Mouse (Mus musculus) lung, adult 2 months (tissue): ENCODE results near the gene Kcnn3. TPM values are rescaled to one million over a fixed set of nuclear protein-coding genes. Genes with fewer than 3 reads are reported as not detected.
A peak's percentile ranks its signal among the peaks of the same experiment; 100 is the strongest.

ENCODE experiments used
- DNase-seq: peaks from one replicate; pipeline ENCODE4 v3.0.0; 2022
- H3K4me1 ChIP-seq: fragments of 200-500 bp; 2 replicates; pipeline ENCODE4 v1.6.1; 2011; ENCODE audit warnings: low read length; ENCODE audit not compliant: control insufficient read depth, insufficient read depth
- H3K4me3 ChIP-seq: fragments of 200-500 bp; replicated peaks from 2 replicates; pipeline ENCODE3; 2011; ENCODE audit warnings: low read depth, mild to moderate bottlenecking, control low read depth, low read length; ENCODE audit errors: extremely low read depth
- CTCF ChIP-seq: fragments of 200-500 bp; IDR thresholded peaks from 2 replicates; pipeline ENCODE4 v1.5.1; 2011; ENCODE audit warnings: mild to moderate bottlenecking, low read length, control low read depth; ENCODE audit not compliant: insufficient read depth
- POLR2A ChIP-seq: fragments of 200-500 bp; IDR thresholded peaks from 2 replicates; pipeline ENCODE4 v1.6.1; 2011; ENCODE audit warnings: low read depth, mild to moderate bottlenecking, control low read depth, low read length, borderline replicate concordance; ENCODE audit errors: extremely low read depth
- WGBS: fragments of 180-500 bp; shearing (Covaris S2); methylation state at CpG from one replicate; pipeline ENCODE4 v1.1.7; 2018; 5-methylcytosine and 5-hydroxymethylcytosine counted together
- polyA plus RNA-seq: library from polyadenylated mRNA; depleted of rRNA; stranded (reverse); fragments of >200 nt; gene quantifications from 2 replicates; pipeline ENCODE4 v1.2.3, GENCODE M21; 2012

Kcnn3 gene
- polyA plus RNA-seq, 1 experiment, result 7.1 TPM

DNA sequence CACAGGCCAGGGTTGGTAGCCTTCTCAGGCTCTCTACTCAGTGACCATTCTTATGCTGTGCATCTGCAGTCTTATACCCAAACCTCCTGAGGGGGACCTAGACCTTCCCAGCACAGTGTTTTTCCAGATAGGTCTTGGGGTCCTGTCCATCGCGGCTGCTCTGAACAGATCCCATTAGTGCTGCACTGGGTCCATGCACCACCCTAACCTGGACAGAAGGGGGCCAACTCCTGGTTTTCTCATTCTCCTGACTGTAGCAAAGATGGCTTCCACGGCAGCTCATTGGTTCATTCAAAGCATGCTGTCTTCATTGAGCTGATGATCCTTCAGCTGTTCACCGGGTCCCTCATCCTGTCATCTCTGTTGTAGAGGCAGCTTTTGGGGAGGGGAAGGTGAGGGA lies 58.1 kb downstream of the Kcnn3 start:
- TF ChIP-seq CTCF (no peak), POLR2A (no peak)
- DNase-seq, result no peak
- Histone ChIP-seq H3K4me3 (no peak overlapping the region), H3K4me1 (peaks cover 2% of the 10 kb centered on the region)
- 71% methylated on average over 4 of the region's 4 CpGs for WGBS

DNA sequence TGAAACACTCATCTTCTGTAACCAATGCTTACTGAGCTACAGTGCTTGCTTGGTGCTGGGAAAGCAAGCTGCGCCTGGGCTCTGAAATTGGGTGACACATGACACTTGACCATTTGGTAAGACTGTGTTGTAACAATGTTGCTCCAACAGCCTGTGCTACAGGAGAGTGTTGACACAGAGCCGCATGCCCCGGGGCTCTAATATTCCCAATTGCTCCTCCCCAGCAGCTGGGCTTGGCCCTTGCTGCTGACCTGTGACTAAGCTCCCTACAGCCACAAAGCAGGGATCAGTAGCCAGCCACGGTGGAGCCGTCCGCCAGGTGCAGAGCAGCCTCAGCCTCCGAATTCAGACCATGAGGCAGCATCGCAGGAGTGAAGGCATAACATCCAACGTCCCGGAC lies 58.8 kb downstream of the Kcnn3 start:
- TF ChIP-seq CTCF (no peak), POLR2A (no peak)
- H3K4me1 ChIP-seq, result peaks cover 2% of the 10 kb centered on the region
- H3K4me3 ChIP-seq, result no peak overlapping the region
- WGBS, result 38% methylated on average over 10 of the region's 10 CpGs
- DNase-seq, result peak; percentile 37

GRCm38 (mm10) chr3:89584254-89584653 lies 64.3 kb downstream of the Kcnn3 start:
- TF ChIP-seq POLR2A (no peak), CTCF (no peak)
- no peaks in the 10 kb centered on the region; the same call in 1 of the 2 replicates for H3K4me1 ChIP-seq
- WGBS, result 59% methylated on average over 4 of the region's 4 CpGs
- no peak overlapping the region for H3K4me3 ChIP-seq
- DNase-seq, result no peak

GRCm38 (mm10) chr3:89588436-89588835 lies 68.5 kb downstream of the Kcnn3 start:
- Histone ChIP-seq H3K4me3 (no peak overlapping the region), H3K4me1 (no peaks in the 10 kb centered on the region)
- WGBS, result 46% methylated on average over 11 of the region's 11 CpGs
- no peak for TF ChIP-seq POLR2A
- TF ChIP-seq CTCF, result no peak
- no peak for DNase-seq

DNA sequence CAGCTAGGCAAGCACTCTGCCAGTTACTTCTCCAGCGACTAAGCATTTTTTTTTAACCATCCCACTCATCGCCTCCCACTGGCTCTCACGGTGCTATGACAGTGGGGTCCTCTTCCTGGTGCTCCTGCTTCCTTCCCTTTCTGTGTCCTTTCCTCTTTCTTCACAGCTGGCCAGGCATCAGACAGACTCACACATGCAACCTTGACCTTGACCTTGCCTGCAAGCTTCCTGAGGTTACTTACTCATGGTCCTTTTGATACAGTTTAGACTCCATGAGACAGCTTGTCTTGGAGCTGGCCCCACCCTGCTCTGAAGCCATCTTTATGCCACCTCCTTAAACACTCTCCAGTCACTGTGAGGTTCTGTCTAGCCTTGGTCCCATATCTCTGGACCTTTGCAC lies 69.4 kb downstream of the Kcnn3 start:
- TF ChIP-seq POLR2A, result no peak
- WGBS, result 50% methylated on average over 3 of the region's 3 CpGs
- H3K4me3 ChIP-seq, result no peak overlapping the region
- DNase-seq, result no peak
- H3K4me1 ChIP-seq, result no peaks in the 10 kb centered on the region

DNA sequence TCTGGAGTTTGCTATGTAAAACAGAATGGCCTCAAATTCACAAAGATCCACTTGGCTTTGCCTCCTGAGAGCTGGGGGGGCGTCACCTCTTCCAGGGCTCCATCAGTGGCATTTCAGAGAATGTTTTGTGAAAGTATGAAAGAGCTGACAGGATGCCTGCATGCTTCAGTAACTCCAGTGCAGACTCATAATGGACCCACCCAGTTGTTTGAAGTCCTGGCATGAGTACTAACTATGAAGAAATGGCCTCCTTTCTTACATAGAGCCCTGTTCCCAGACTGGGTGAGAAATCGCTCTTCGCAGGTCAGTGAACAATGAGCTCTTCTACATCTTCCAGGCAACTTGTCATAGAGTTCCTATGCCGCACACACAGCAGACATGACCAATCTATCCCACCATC lies 70.4 kb downstream of the Kcnn3 start:
- no peak overlapping the region for H3K4me3 ChIP-seq
- DNase-seq, result no peak
- WGBS, result 89% methylated on average over 4 of the region's 4 CpGs
- TF ChIP-seq POLR2A (no peak), CTCF (no peak)
- H3K4me1 ChIP-seq, result no peaks in the 10 kb centered on the region

DNA sequence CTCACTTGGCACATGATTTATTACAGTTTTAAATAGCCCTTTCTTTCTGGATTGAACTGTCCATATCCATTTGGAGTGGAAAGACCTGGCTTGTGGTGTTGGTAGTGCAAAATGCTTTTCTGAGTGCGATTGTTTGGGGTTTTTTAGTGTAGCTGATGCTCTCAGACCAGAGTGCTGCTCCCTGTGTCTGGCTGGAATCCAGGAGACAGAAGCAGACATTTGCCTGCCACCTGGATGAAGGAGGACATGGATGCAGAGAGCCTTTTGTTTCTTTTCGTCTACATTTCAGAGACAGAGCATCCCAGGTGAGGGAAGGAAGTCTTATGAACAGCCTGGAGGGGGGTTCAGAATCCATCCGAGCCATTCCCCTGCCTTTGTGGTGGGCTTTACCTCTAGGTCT lies 71.5 kb downstream of the Kcnn3 start:
- WGBS, result 72% methylated on average over 3 of the region's 3 CpGs
- Histone ChIP-seq H3K4me3 (no peak overlapping the region), H3K4me1 (no peaks in the 10 kb centered on the region)
- no peak for DNase-seq
- TF ChIP-seq CTCF (no peak), POLR2A (no peak)

DNA sequence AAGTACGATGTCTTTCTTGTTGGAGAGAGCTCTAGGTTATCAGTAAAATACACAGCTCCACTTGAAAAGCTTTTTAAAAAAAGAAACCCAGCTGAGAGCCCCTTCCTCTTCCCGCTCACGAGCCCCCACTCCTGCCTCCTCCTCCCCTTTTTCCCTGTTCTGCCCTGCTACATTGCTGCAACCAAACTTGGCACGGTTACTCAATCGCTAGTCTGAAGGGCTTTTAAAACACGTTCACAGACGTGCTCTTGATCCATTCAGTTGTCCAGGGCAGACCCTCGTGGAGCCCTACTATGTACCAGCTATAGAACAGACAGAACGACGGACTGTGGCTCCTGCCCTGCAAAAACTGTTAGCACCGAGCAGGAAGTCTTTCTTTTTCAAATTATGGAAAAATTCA lies 72.8 kb downstream of the Kcnn3 start:
- 45% methylated on average over 11 of the region's 11 CpGs for WGBS
- Histone ChIP-seq H3K4me1 (no peaks in the 10 kb centered on the region), H3K4me3 (no peak overlapping the region)
- no peak for DNase-seq
- no peak for TF ChIP-seq CTCF
- no peak for TF ChIP-seq POLR2A

DNA sequence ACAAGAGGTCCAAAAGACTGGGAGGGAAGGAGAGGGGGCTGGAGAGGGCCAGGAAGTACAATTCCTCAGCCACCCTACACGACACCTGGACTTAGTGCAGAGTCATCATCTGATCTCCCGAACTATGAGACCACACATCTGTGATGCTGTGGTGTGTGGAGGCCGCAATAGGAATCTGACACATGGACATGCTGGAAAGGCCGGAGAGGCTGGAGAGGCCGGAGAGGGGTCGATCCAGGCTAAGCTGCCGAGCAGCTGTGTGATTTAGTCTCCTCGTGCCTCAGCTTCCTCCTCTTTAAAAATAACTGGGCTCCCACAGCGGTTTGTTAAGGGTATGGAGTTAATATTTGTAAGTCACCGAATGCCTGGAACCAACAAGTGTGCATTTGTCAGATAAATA lies 73.6 kb downstream of the Kcnn3 start:
- 55% methylated on average over 10 of the region's 10 CpGs for WGBS
- no peak for DNase-seq
- Histone ChIP-seq H3K4me1 (no peaks in the 10 kb centered on the region), H3K4me3 (no peak overlapping the region)
- TF ChIP-seq CTCF, result no peak
- no peak for TF ChIP-seq POLR2A

- TF ChIP-seq CTCF (no peak), POLR2A (no peak)
- Histone ChIP-seq H3K4me1 (no peaks in the 10 kb centered on the region), H3K4me3 (no peak overlapping the region)
- DNase-seq, result no peak
- 74% methylated on average over 7 of the region's 7 CpGs for WGBS
Measured at GRCm38 (mm10) chr3:89598361-89598760, 78.4 kb downstream of the Kcnn3 start.

- no peak for TF ChIP-seq CTCF
- no peak for TF ChIP-seq POLR2A
- 95% methylated on average over 7 of the region's 7 CpGs for WGBS
Measured at GRCm38 (mm10) chr3:89598967-89599366, 79.0 kb downstream of the Kcnn3 start.

More at GRCm38 (mm10) chr3:89598967-89599366, 79.0 kb downstream of the Kcnn3 start:
- DNase-seq, result no peak
- H3K4me1 ChIP-seq, result no peaks in the 10 kb centered on the region
- no peak overlapping the region for H3K4me3 ChIP-seq
